Mouse (Mus musculus): ENCODE results near the gene Hs2st1. TPM values are rescaled to one million over a fixed set of nuclear protein-coding genes. Genes with fewer than 3 reads are reported as not detected.

Gene Hs2st1
- total RNA-seq, 2 experiments from 2014 or later = 49.4 to 52.5 TPM

DNA sequence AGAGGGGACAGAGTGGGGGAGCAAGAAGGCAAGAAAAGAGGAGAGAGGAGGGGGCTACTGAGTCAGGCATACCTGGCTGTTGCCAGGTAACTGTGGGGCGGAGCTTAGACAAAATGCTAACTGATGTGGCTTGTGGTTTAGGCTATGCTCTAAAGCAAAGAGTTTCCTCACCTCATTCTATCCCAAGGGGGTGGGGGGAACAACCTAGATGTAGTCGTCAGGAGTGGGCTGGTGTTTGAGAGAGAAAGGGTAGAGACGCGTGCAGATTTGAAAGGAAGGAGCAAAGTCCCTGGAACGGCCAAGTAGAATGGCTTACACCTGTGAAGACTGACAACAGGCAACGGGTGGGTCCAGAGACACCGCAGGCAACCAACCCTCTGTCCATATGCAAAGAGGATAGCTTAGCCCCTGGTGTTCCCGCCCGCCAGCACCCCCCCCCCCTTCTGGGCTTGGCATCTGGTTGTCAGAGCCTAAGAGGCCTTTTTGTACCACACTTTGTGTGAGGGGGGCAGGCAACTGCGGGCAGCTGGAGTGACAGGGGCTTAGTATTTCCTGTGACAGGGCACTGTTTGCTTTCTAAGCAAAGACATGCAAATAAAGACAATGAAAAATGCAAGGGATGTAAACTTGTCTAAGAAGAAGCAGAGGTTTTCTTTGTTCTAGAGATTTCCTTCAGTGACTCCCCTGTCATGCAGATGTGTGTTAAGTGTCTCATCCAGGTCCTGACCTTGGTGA lies 157.3 kb downstream of the Hs2st1 start:
- no peak for DNase-seq (ENCODE audit: low spot score in 2 of 2)
- intact Hi-C loops (cut with DNase I) = no loop called here

DNA sequence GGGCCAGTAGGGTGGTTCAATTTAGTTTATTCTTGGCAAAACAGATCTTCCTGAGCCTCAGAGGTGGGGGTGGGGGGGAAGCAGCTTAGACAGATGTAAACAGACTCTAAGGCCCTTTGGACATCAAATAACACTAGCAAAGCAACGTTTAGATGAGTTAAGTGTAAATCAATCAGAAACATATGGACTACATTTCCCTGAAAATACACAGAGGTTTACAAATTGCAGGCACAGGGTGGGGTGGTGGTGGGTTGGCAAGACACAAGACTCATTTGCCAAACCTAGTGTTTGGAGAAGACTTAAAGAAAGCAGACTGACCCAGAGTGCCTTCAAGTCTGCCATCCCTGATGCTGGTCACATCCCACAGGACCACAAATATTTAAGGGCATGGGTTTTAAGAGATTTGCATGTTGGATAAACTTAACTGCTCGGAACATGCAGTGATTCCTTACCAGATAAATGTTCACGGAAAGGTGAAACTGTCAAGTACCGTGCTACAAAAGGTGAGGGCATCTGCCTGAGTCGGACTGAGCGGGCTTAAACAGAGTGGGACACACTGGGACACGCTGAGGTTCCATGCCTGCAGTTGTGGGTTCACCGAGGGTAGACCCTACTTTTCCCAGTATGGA lies 158.2 kb downstream of the Hs2st1 start:
- intact Hi-C loops (cut with DNase I) = no loop called here
- no peak for DNase-seq (ENCODE audit: low spot score in 2 of 2)

DNA sequence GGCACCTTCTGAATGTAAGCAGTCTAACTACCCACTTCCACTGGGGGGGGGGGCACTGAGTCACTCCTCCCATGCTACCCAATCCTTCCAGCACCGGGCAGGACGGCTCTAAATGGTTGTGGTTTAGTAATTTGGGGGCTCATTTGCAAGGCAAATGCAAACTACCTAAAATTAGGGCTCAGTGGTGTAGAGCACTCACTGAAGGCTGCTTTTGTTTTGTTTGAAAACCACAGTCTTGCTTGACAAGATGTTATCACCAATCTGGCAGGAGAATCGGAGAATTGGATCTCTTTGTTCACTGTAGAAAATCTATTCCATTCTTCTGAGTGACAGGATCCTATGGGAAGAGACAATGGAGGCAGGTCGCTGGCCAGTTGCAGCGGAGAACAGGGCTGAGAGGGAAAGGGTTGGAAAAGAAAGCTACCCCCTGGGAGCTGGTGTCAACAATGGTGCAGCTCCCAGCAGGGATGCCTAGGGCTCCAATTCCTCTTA lies 158.9 kb downstream of the Hs2st1 start:
- peak in 1 of 2 experiments; percentile 66 for DNase-seq (ENCODE audit: low spot score in 2 of 2)
- intact Hi-C loops (cut with DNase I) = no loop called here

DNA sequence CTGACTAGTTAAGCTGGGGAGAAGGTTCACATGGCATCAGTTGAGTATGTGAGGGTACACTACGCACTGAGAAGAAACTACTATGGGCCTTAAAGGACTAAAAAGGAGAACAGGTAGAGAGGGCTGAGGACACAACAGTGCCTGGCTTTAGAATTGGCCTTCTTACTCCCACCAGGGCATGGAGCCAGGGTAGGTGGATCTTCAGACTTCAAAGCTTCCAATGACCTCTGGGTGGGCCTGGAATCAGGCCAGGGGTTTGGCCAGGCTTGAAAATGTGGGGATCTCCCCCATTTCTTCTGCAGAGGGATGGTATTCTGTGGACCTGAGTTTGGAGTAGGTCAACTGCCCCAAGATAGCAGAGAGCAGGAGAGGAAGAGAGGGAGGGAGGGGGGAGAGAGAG lies 161.0 kb downstream of the Hs2st1 start:
- intact Hi-C loops (cut with DNase I) = no loop called here
- DNase-seq (ENCODE audit: low spot score in 2 of 2) = no peak

DNA sequence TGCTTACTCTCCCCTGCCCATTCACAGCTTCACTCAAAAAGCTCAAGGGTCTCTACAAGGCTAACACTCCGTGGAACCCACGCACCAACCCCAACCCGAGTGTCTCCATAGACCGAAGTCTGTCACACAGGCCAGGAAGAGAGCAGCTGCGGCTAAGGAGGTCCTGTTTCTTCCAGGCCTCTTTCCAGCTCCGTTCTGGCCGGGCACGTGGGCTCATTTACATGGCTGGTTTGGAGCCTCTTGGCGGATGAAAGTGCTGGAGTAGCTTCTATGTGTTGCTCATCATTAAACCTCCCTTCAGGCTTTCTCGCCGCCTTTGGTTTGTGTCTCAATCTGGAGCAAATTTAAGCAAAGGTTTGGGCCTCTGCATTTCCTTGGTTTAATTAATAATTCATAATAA lies 164.7 kb downstream of the Hs2st1 start:
- no peak for DNase-seq (ENCODE audit: low spot score in 2 of 2)
- intact Hi-C loops (cut with DNase I) = no loop called here

DNA sequence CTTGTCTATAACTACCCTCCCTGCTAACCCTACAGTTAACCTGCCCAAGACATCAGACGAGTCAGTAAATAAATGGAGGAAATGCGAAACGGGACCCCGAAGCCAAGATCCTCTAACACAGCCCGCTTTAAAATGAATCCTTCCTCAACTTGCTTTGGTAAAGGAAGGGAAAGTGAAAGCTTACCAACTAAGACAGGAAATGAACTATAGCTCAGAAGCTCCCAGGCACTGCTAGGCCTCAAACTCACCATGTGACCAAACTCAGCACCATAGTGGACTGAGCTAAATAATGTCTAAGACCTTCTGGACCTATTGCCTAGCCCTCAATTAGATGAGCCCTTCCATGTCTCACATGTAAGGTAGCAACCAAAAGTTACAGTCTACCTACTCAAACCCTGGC lies 168.7 kb downstream of the Hs2st1 start:
- DNase-seq (ENCODE audit: low spot score in 2 of 2) = no peak
- intact Hi-C loops (cut with DNase I) = loop anchor here (5.0 kb wide), 1 partner anchor 199 kb away; no protein-coding TSS in a partner anchor

DNA sequence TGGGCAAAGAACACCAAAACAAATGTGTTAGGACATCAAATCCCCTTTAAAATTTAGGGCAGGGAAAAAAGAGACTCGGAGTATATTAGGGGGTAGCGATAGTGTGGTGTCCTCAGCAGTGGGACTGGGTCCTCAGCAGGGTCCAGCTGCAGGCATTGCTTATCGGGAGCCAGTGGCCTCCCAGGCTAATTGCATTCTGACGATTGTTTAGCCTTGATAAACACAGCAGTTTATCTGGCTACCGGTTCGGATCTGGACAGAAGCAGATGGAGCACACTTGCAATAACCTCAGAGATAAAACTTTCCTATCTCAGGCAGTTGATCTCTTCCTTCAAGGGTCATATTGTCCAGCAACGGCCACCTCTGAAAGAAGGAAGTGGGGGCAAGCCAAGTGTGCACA lies 169.1 kb downstream of the Hs2st1 start:
- DNase-seq (ENCODE audit: low spot score in 2 of 2) = no peak
- intact Hi-C loops (cut with DNase I) = loop anchor here (5.0 kb wide), 1 partner anchor 199 kb away; no protein-coding TSS in a partner anchor

DNA sequence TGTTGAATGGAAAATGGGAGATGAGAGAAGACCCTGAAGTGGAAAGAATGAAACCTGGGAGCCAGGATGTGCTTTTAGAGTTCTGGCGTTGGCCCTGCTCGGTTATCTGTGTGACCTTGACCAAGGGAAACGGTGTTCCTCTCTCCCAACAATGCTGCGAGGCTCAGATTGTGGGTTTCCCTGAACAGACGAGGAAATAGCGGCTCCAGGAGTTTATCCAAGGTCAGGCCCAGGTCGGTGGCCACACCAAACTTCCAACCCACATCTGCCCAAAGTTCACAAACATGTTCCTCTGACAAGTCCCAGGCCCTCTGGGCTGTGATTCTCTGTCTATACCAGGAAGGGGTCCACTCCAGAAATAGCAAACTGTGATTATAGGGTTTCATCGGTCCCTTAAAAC lies 169.6 kb downstream of the Hs2st1 start:
- intact Hi-C loops (cut with DNase I) = loop anchor here (5.0 kb wide), 1 partner anchor 198 kb away; no protein-coding TSS in a partner anchor
- DNase-seq (ENCODE audit: low spot score in 2 of 2) = no peak

DNA sequence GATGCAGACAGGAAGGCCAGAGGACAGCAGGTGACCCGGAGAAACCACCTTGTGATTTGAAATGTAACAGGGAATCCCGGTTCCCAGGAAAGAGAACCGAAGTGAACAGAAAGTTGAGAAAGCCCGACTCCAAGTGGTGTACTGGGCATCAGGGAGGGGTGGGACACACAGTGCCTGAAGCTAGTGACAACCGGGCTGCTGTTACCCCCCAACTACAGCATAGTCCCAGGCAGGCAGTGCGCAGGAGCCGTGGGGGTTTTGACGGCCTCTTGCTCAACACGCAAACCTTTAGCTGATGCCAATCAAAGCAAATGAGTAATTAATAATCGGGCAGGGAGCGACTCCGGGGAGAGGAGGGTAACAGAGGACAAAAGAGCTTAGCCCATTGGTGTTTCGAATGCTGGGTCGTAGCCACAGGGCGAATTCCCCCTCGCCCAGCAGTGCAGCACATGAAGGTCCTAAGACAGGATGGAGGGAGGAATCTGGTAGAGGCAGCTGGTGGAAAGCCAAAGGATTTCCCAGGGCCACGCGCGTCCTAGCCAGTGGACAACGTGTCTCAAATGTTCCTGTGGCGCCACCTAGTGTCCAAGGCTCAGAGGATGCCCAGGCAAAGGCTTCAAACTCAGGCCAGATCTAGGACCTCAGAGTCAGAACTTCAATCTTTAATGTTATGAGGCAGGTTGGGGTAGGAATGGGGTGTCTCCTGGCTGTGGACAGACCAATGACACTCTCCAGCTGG lies 170.5 kb downstream of the Hs2st1 start:
- intact Hi-C loops (cut with DNase I) = loop anchor here (5.0 kb wide), 2 partner anchors 197 to 1157 kb away; no protein-coding TSS in a partner anchor
- DNase-seq (ENCODE audit: low spot score in 2 of 2) = peak; percentile 88 to 93

DNA sequence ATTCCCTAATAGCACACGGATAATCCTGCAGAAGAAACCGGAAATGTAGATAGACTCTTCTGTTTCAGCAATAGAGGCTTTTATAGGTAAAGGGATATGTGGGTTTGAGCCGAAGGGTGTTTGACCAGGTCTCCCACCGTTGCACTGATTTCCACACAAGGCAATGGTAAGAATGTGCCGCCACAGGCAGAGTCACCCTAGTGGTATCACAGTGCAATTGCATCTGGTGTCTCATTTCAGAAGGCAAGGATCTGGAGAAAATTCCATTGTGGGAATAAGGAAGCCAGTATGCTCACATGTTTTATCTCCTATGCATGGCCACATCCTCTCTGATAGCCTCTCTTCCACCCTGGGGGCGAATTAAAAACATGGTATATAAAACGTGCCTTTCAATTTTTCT lies 171.8 kb downstream of the Hs2st1 start:
- no peak for DNase-seq (ENCODE audit: low spot score in 2 of 2)
- intact Hi-C loops (cut with DNase I) = loop anchor here (5.0 kb wide), 1 partner anchor 1156 kb away; no protein-coding TSS in a partner anchor

DNA sequence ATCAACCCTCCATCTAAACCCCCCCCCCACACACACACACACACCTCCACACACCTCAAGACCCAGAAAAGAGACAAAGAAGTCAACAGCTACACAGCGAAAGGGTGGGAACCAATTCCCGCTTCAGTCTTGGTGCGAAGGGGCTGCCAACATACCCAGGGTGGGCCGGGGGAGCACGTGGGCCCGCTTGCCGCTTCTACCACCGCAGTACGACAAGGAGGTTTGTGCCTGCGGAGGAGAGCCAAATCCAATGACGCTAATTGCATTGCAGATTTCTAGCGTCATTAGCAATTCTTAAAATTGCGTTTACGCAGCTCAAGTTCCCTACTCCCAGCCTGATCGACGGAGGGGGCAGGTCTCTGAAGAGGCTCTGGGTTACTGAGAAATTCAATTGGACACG lies 173.5 kb downstream of the Hs2st1 start:
- DNase-seq (ENCODE audit: low spot score in 2 of 2) = no peak
- intact Hi-C loops (cut with DNase I) = loop anchor here (5.0 kb wide), 1 partner anchor 1154 kb away; no protein-coding TSS in a partner anchor

DNA sequence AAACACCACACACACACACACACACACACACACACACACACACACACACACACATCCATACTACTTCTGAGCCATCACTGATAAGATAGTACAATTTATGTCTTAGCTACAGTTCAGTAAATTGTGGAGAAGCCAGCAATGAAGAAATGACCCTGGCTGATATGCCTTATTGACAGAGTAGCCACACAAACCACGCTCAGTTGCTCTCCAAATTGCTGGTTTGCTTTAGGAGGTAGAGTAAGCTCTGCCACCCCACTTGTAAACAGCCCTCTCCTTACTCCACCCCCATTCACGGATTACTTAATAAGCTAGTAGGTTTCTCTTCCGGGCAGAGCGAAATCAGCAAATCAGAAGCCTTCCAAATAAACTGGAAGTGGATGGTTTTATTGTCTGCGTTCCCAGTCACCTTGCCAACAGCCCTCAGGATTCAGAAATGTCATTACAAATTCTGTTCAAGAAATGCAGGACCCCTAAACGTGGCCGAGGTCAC lies 175.5 kb downstream of the Hs2st1 start:
- intact Hi-C loops (cut with DNase I) = no loop called here
- DNase-seq (ENCODE audit: low spot score in 2 of 2) = no peak

DNA sequence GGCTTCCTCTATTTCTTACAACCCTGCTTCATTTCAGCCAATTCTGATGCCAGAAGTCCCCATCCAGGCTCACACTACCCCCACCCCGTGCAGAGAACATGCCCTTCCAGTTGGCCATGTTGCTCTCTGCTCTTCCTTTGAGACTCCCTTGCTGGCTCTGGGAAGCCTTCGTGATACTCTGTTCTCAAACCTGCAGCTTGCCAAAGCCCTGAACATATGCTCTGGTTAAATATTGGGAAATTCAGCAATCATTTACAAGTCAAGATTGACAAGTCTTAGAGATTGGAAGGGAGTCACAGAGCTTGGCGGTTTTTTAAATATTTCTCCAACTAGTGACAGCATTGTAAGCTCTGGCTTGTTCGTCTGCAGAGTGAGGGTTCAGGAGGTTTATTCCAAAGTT lies 183.5 kb downstream of the Hs2st1 start:
- intact Hi-C loops (cut with DNase I) = no loop called here
- DNase-seq (ENCODE audit: low spot score in 2 of 2) = no peak

DNA sequence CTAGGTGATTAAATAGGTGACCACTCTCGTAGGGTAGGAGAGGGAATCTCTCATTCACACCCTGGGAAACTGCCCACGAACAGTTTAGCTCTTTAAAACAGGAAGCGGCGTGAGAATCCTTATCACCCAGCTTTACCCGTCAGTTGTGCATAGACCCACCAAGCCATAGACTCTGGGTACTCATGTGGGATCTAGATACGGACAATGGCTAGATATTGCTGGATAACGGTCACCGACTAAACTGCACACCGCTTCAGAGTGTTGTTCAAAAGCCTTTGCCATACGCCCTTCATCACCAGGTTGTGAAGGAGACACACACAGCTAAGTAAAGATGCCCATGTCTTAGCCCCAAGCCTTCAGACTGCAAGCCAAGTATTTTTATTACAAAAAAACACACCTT lies 185.3 kb downstream of the Hs2st1 start:
- intact Hi-C loops (cut with DNase I) = no loop called here
- no peak for DNase-seq (ENCODE audit: low spot score in 2 of 2)

DNA sequence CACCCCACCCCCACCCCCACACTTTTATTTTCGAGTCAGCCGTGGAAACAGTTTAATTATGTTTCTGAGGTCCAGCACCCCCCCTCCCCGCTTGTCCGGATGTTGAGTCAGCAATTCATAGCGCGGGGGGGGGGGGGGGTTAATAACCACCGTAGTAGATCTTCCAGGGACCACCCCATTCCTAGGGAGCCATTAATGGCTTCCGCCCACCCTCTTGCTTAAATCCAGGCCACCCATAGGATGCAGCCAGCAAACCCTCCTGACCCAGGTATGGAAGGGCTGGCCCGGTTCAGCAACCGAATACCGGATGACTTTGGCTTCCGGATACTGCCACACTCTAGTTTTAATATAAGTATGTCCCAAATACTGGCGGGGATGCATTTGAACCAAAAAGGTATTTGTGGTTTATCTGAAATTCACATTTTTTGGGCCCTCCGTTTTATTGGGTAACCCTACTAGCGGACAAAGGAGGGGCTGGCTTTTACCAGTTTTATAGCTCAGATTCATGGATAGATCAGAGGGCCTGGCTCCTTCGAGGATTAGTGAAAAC lies 188.5 kb downstream of the Hs2st1 start:
- intact Hi-C loops (cut with DNase I) = no loop called here
- DNase-seq (ENCODE audit: low spot score in 2 of 2) = no peak

DNA sequence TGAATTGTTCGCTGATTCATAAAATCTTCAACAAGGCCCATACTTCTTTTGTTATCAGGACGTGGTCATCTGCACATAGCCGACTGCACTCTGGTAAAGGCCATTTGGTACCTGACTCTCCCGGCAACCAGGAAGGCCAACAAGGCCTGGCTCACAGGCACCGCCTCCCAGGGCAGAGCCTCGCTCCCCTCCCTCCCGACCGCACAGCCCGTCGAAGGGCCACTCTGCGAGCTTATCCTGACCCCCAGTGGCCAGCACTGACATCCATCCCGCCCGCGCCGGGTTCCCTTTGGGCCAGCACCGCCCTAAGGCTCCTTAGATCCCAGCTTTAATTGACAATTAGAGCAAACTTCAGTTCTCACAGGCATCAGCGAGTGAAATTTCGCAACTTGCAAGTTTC lies 189.1 kb downstream of the Hs2st1 start:
- DNase-seq (ENCODE audit: low spot score in 2 of 2) = peak; percentile 42 to 43
- intact Hi-C loops (cut with DNase I) = no loop called here

DNA sequence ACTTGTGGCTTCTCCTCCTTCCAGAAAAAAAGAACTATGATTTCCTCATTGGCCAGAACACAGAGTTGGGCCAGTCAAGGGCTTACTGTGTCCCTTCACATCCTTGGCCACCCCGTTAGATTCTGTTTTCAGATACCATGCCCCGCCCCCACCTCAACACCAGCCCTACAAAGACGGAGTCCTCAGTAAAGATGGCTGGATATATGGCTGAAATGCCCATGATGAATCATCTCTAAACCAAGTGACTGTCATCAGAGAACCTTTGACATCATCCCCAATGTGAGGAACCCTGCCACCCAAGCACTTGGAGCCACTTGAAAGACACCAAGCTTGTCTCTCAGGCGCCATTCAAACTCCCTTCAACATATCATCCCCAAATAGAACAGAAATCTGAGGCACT lies 190.2 kb downstream of the Hs2st1 start:
- intact Hi-C loops (cut with DNase I) = no loop called here
- no peak for DNase-seq (ENCODE audit: low spot score in 2 of 2)

All from left cerebral cortex, postnatal 25 days (tissue).